Mouse (Mus musculus): ENCODE measurements at regions not wholly inside any gene's neighbourhood (a gene's known extent, or its start where the extent isn't known, plus 50 kb on each side); places are given as distances from the start of the nearest gene placed in this dataset.
A peak's percentile ranks its signal among the peaks of the same experiment; 100 is the strongest.

DNA sequence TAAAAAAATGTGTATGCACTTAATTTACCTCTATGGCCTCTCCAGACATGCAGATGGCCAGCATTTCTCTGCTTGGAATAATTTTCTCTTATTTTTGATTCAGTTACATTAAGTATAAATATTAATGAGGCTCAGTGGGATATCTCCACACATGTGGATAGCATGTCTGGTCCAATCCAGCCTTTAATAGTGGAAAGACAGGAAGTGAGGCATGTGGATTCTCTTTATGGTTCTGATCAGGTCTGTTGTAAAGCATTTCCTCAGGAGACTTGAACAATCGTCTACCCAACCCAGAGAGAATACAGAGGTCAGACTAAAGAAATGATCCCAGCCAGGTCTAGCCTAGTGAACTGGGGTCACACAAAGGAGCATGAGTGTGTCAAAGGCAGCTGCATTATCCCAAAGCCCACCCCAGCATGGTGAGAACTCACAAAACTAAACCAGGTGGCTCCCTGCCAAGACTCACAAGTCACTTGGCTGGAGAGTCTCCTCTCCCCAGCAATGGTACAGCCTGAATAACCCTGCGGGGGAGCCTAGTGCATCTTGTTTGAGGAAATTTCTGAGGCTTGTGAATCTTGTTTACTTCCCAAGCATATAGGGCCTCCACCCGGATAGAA lies 123.3 kb upstream of the Slc22a23 start:
- Histone ChIP-seq H3K36me3 (ENCODE audit: control insufficient read depth, insufficient read depth, low read length) (no peaks in the 10 kb centered on the region), H3K4me3 (replicated peaks; ENCODE audit: low read depth, low read length) (no peak overlapping the region), H3K27ac (replicated peaks; ENCODE audit: low read depth, low read length) (no peak overlapping the region), H3K9ac (replicated peaks; ENCODE audit: low read length) (no peak overlapping the region), H3K4me2 (ENCODE audit: low read length) (no peak overlapping the region), H3K27me3 (ENCODE audit: control insufficient read depth, insufficient read depth, low read length) (no peaks in the 10 kb centered on the region), H3K4me1 (ENCODE audit: control insufficient read depth, insufficient read depth, low read length) (0 out of 2 replicates have a peak, but pooled peaks cover 5% of the 10 kb centered on the region), H3K9me3 (ENCODE audit: control insufficient read depth, low read length) (no peaks in the 10 kb centered on the region)
- DNase-seq, result peak; percentile 50
- WGBS, result 64% methylated on average over 3 of the region's 3 CpGs
- ATAC-seq (ENCODE audit: low FRiP score, low TSS enrichment), result 0 out of 2 replicates have a peak, but pooled peaks have one; percentile 11

DNA sequence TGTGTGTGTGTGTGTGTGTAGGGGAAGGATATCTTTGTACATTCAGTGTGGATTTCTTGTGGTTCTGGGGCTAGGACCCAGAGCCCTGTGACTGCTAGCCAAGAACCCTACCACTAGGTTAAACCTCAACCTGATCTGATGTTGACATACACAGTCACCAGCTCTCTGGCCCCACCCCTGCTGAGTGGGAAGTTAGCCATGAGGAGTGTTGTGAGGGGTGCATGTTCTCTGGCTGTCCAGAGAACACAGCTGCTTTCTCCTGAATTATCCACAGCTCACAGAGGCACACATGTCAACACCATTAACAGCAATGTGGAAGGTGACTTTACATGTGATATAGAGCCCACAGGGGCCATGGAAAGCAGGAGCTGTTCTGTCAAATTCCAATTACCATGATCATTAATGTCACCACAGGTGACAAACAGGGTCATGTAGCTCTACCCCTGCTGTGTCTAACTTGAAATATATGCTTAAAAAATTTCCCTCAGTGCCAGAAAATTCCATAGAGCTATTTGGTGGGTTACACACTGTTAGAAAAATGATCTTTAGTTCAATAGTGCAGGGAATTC lies 121.0 kb upstream of the Slc22a23 start:
- Histone ChIP-seq H3K27me3 (ENCODE audit: control insufficient read depth, insufficient read depth, low read length) (no peaks in the 10 kb centered on the region), H3K36me3 (ENCODE audit: control insufficient read depth, insufficient read depth, low read length) (no peaks in the 10 kb centered on the region), H3K27ac (replicated peaks; ENCODE audit: low read depth, low read length) (no peak overlapping the region), H3K4me2 (ENCODE audit: low read length) (no peak overlapping the region), H3K9ac (replicated peaks; ENCODE audit: low read length) (no peak overlapping the region), H3K9me3 (ENCODE audit: control insufficient read depth, low read length) (no peaks in the 10 kb centered on the region), H3K4me1 (ENCODE audit: control insufficient read depth, insufficient read depth, low read length) (0 out of 2 replicates have a peak, but pooled peaks cover 8% of the 10 kb centered on the region), H3K4me3 (replicated peaks; ENCODE audit: low read depth, low read length) (no peak overlapping the region)
- DNase-seq, result no peak
- ATAC-seq (ENCODE audit: low FRiP score, low TSS enrichment), result no peak

DNA sequence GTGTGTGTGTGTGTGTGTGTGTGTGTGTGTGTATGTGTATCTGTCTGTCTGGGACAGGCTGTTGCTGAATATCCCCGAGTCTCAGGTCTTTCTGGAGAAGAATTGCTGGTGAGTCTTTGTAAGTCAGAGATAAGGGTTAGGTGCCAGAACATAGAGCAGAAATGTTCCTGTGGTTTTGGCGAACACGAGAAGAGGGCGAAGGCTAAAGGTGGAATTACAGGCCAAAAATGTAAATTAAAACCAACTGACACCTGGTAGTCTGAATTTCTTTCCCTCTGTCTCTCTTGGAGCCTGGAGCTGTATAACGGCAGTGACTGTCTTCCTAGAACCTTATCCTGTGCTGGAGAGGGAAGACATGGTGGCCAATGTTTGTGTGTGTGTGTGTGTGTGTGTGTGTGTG lies 120.5 kb upstream of the Slc22a23 start:
- DNase-seq (no peak), ATAC-seq (ENCODE audit: low FRiP score, low TSS enrichment) (no peak)
- Histone ChIP-seq H3K36me3 (ENCODE audit: control insufficient read depth, insufficient read depth, low read length) (no peaks in the 10 kb centered on the region), H3K4me2 (ENCODE audit: low read length) (no peak overlapping the region), H3K9me3 (ENCODE audit: control insufficient read depth, low read length) (no peaks in the 10 kb centered on the region), H3K4me3 (replicated peaks; ENCODE audit: low read depth, low read length) (no peak overlapping the region), H3K9ac (replicated peaks; ENCODE audit: low read length) (no peak overlapping the region), H3K27me3 (ENCODE audit: control insufficient read depth, insufficient read depth, low read length) (no peaks in the 10 kb centered on the region), H3K27ac (replicated peaks; ENCODE audit: low read depth, low read length) (no peak overlapping the region), H3K4me1 (ENCODE audit: control insufficient read depth, insufficient read depth, low read length) (0 out of 2 replicates have a peak, but pooled peaks cover 8% of the 10 kb centered on the region)
- WGBS, result 91% methylated on average over 5 of the region's 5 CpGs

DNA sequence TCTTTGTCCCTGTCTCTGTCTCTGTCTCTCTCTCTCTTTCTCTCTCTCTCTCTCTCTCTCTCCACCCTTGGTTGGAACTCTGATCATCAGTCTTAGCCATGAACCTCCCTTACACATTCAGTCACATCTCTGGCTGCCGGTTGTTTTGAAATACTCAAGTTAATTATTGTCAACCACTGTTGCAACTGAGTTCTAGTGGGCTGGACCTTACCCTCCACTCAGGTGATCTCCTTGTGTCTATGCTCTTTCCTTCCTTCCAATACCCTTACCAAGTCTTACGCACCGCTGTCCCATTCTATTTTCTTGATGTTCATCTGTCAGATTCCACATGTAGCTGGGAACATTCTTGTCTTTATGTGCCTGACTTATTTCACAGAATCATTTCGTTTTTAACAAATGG lies 119.2 kb upstream of the Slc22a23 start:
- H3K36me3 ChIP-seq (ENCODE audit: control insufficient read depth, insufficient read depth, low read length), result no peaks in the 10 kb centered on the region

DNA sequence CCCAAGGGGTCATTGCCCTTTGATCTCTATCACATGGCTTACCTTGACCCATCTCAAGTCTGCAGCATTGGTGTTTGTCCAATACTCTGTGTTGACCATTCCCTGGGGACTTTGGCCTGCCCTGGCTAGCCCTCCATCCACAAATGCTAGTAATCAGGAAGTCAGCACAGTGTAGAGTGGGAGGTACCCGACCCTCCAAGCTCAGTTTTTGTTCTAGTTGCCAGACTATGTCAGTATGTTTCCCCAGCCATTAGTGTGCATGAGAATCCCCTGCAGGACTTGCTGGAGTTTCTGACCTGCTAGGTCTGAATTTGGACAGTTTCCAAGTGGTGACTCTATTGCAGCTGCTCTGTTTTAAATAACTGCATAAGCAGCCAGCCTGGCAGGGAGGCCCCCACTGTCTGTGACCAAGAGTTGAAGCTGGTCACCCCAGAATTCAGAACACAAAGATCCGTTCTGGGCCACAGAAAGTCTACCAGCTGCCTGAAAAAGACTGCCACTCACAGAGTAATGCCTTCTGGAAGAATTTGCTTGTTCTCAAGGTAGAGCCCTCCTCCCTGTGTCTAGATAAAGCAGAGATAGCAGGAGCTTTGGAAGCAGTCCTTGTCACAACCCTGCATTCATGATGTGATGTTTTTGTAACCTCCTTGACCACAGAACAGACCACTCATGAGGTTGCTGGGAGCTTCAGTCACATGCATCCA lies 118.0 kb upstream of the Slc22a23 start:
- 34% methylated on average over 2 of the region's 2 CpGs for WGBS
- Histone ChIP-seq H3K4me3 (replicated peaks; ENCODE audit: low read depth, low read length) (no peak overlapping the region), H3K27ac (replicated peaks; ENCODE audit: low read depth, low read length) (peak overlapping the region; percentile 41; the same call in 1 of the 2 replicates), H3K4me2 (ENCODE audit: low read length) (no peak overlapping the region), H3K9me3 (ENCODE audit: control insufficient read depth, low read length) (no peaks in the 10 kb centered on the region), H3K4me1 (ENCODE audit: control insufficient read depth, insufficient read depth, low read length) (0 out of 2 replicates have a peak, but pooled peaks cover 3% of the 10 kb centered on the region), H3K27me3 (ENCODE audit: control insufficient read depth, insufficient read depth, low read length) (no peaks in the 10 kb centered on the region), H3K9ac (replicated peaks; ENCODE audit: low read length) (no peak overlapping the region), H3K36me3 (ENCODE audit: control insufficient read depth, insufficient read depth, low read length) (no peaks in the 10 kb centered on the region)
- ATAC-seq (ENCODE audit: low FRiP score, low TSS enrichment) (peak; percentile 43; the same call in 1 of the 2 replicates), DNase-seq (peak; percentile 57)

More for the DNA sequence above, 119.2 kb upstream of the Slc22a23 start:
- no peak overlapping the region for H3K4me3 ChIP-seq (replicated peaks; ENCODE audit: low read depth, low read length)
- DNase-seq, result no peak
- no peaks in the 10 kb centered on the region for H3K9me3 ChIP-seq (ENCODE audit: control insufficient read depth, low read length)
- H3K4me1 ChIP-seq (ENCODE audit: control insufficient read depth, insufficient read depth, low read length), result 0 out of 2 replicates have a peak, but pooled peaks cover 8% of the 10 kb centered on the region
- H3K27ac ChIP-seq (replicated peaks; ENCODE audit: low read depth, low read length), result no peak overlapping the region
- no peak overlapping the region for H3K9ac ChIP-seq (replicated peaks; ENCODE audit: low read length)
- no peak overlapping the region for H3K4me2 ChIP-seq (ENCODE audit: low read length)
- no peak for ATAC-seq (ENCODE audit: low FRiP score, low TSS enrichment)
- no peaks in the 10 kb centered on the region for H3K27me3 ChIP-seq (ENCODE audit: control insufficient read depth, insufficient read depth, low read length)
- WGBS, result 92% methylated on average over 4 of the region's 4 CpGs

DNA sequence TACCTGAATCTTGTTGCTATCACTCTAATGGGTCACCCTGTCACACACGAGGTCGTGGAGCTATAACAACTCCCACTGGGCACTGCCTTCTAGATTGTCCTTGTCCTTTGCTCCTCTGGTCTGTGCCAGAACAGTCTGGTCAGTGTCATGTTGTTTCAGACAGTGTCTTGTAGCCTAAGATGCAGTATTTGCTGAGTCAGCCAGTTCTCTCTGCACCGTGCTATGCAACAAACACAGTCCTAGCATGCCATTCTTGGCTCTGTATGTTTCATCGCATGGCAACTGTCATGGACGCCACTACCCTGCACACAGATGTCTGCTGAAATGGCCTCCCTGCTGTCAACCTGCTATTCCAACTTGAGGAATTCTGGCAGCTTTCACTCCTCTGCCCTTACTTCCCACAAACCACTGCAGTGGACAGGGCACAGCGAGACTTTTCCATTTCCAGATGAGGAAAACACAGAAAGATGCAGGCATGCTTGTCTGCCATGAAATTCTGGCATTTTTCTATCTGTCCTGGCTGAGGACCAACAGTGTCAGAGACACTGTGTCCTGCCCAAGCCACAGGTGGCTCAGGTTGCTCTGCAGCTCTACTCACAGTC lies 117.3 kb upstream of the Slc22a23 start:
- WGBS, result 78% methylated on average over 6 of the region's 6 CpGs
- no peak for ATAC-seq (ENCODE audit: low FRiP score, low TSS enrichment)
- no peak for DNase-seq

DNA sequence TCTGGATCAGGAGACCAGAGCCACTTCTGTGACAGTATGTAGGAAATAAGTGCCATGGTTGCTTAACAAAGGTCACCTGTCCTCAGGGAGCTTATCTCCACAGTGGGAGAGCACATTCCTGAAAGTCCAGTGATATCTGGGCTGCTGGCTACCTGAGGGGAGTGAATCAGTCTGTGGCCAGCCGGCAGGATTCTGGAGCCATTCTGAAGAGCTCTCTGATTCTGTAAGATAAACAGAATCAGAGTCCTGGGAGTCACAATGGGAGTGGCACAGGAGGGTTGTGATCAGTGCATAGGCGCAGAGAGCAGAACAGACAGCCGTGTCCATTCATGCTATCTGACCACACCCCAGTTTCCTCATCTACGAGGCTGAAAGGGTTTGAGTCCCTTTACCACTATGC lies 116.0 kb upstream of the Slc22a23 start:
- Histone ChIP-seq H3K4me3 (replicated peaks; ENCODE audit: low read depth, low read length) (no peak overlapping the region), H3K27me3 (ENCODE audit: control insufficient read depth, insufficient read depth, low read length) (no peaks in the 10 kb centered on the region), H3K9ac (replicated peaks; ENCODE audit: low read length) (no peak overlapping the region), H3K27ac (replicated peaks; ENCODE audit: low read depth, low read length) (no peak overlapping the region), H3K4me2 (ENCODE audit: low read length) (no peak overlapping the region), H3K4me1 (ENCODE audit: control insufficient read depth, insufficient read depth, low read length) (0 out of 2 replicates have a peak, but pooled peaks cover 3% of the 10 kb centered on the region), H3K36me3 (ENCODE audit: control insufficient read depth, insufficient read depth, low read length) (no peaks in the 10 kb centered on the region), H3K9me3 (ENCODE audit: control insufficient read depth, low read length) (no peaks in the 10 kb centered on the region)
- 44% methylated on average over 4 of the region's 4 CpGs for WGBS
- DNase-seq, result no peak
- no peak for ATAC-seq (ENCODE audit: low FRiP score, low TSS enrichment)

More for the DNA sequence above, 117.3 kb upstream of the Slc22a23 start:
- Histone ChIP-seq H3K9me3 (ENCODE audit: control insufficient read depth, low read length) (no peaks in the 10 kb centered on the region), H3K4me3 (replicated peaks; ENCODE audit: low read depth, low read length) (no peak overlapping the region), H3K27me3 (ENCODE audit: control insufficient read depth, insufficient read depth, low read length) (no peaks in the 10 kb centered on the region), H3K27ac (replicated peaks; ENCODE audit: low read depth, low read length) (no peak overlapping the region), H3K9ac (replicated peaks; ENCODE audit: low read length) (no peak overlapping the region), H3K4me2 (ENCODE audit: low read length) (no peak overlapping the region), H3K36me3 (ENCODE audit: control insufficient read depth, insufficient read depth, low read length) (no peaks in the 10 kb centered on the region), H3K4me1 (ENCODE audit: control insufficient read depth, insufficient read depth, low read length) (0 out of 2 replicates have a peak, but pooled peaks cover 3% of the 10 kb centered on the region)

DNA sequence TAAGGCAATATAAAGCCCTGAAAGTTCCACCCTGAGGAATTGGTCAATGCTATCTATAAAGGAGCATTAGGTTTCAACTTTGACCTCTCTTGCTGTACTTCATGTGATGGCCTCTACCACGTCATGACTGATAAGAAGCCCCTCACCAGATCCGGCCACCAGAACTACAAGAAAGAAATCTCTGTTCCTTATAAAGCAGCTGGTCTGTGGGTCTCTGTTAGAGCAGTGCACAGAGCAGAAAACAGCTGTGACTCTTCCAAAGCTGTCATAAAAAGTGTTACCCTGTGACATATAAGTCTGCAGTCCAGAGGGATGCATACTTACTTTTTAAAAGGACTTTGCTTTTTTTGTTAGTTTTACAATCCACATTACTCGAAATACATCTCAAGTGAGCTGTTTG lies 111.1 kb upstream of the Slc22a23 start:
- ATAC-seq (ENCODE audit: low FRiP score, low TSS enrichment) (no peak), DNase-seq (no peak)
- no peaks in the 10 kb centered on the region for H3K9me3 ChIP-seq (ENCODE audit: control insufficient read depth, low read length)
- WGBS, result 86% methylated on average over 3 of the region's 3 CpGs
- H3K36me3 ChIP-seq (ENCODE audit: control insufficient read depth, insufficient read depth, low read length), result no peaks in the 10 kb centered on the region
- H3K27me3 ChIP-seq (ENCODE audit: control insufficient read depth, insufficient read depth, low read length), result no peaks in the 10 kb centered on the region
- H3K4me2 ChIP-seq (ENCODE audit: low read length), result no peak overlapping the region
- H3K9ac ChIP-seq (replicated peaks; ENCODE audit: low read length), result no peak overlapping the region
- no peak overlapping the region for H3K27ac ChIP-seq (replicated peaks; ENCODE audit: low read depth, low read length)
- H3K4me3 ChIP-seq (replicated peaks; ENCODE audit: low read depth, low read length), result no peak overlapping the region
- H3K4me1 ChIP-seq (ENCODE audit: control insufficient read depth, insufficient read depth, low read length), result no peaks in the 10 kb centered on the region

All from midbrain, embryonic 14.5 days (tissue).